Comparison of ENCODE assay signal across 13 mouse cellular contexts in genomic region chr10:76875310-76875709, GRCm38 (mm10).
"Had no signal": no experiment of that assay in that cellular context is flagged by ENCODE, and none has a peak within 500 bp of the region (broad histone marks: within the 10 kb centered on the region; RNA-seq: fewer than 3 reads in every experiment).

No protein-coding gene starts in this region.

- H3K27ac ChIP-seq: kidney, embryonic 15.5 days; layer of hippocampus, adult 2 months; limb, embryonic 10.5 days; midbrain, embryonic 12.5 days; neural tube, embryonic 13.5 days; stomach, embryonic 15.5 days had no signal

- H3K9ac ChIP-seq: kidney, embryonic 15.5 days; midbrain, embryonic 12.5 days; neural tube, embryonic 13.5 days; stomach, embryonic 15.5 days had no signal

- H3K4me1 ChIP-seq: limb, embryonic 10.5 days; stomach, embryonic 15.5 days had no signal

- H3K4me3 ChIP-seq: kidney, embryonic 15.5 days; layer of hippocampus, adult 2 months; limb, embryonic 10.5 days; midbrain, embryonic 12.5 days; neural tube, embryonic 13.5 days; stomach, embryonic 15.5 days had no signal

- H3K9me3 ChIP-seq: kidney, embryonic 15.5 days; limb, embryonic 10.5 days; midbrain, embryonic 12.5 days; neural tube, embryonic 13.5 days; stomach, embryonic 15.5 days had no signal

- H3K4me2 ChIP-seq: kidney, embryonic 15.5 days; midbrain, embryonic 12.5 days; neural tube, embryonic 13.5 days; stomach, embryonic 15.5 days had no signal

- DNase-seq: kidney, postnatal 4 days; lung, adult 18-20 months; right cerebral cortex, postnatal 14 days; thymus, postnatal 4 days had no signal

- ATAC-seq: hindbrain, embryonic 16.5 days; inflammation-experienced regulatory T-cells, adult 6 months; midbrain, embryonic 16.5 days had no signal

- H3K36me3 ChIP-seq: kidney, embryonic 15.5 days; limb, embryonic 10.5 days; midbrain, embryonic 12.5 days; neural tube, embryonic 13.5 days; stomach, embryonic 15.5 days had no signal

- H3K27me3 ChIP-seq: kidney, embryonic 15.5 days; midbrain, embryonic 12.5 days; neural tube, embryonic 13.5 days; stomach, embryonic 15.5 days had no signal
